Mouse (Mus musculus) heart, embryonic 14.5 days (tissue): ENCODE measurements around the gene H3f3a. TPM values are rescaled to one million over a fixed set of nuclear protein-coding genes. Genes with fewer than 3 reads are reported as not detected.

Source experiments
- ATAC-seq: fragments of 200-750 bp; cut with Nextera tagmentation; 2 replicates; pipeline ENCODE4 v1.8.0; 2017; ENCODE audit warnings: low read depth, moderate TSS enrichment; ENCODE audit not compliant: insufficient number of reproducible peaks, insufficient read depth, low FRiP score
- H3K27ac ChIP-seq, 2 experiments: fragments of 200-500 bp in 1 of 2; fragments of 300-500 bp in 1 of 2; sonication (generic) in 1 of 2; replicated peaks in 1 of 2; 2 replicates each; pipeline ENCODE4 v1.5.1; 2012 to 2014; ENCODE audit warnings: low read depth in 2 of 2, low read length in 2 of 2, control low read depth in 1 of 2, mild to moderate bottlenecking in 1 of 2, mixed read lengths in 1 of 2; ENCODE audit not compliant: control insufficient read depth in 1 of 2, insufficient read depth in 1 of 2
- H3K27me3 ChIP-seq: fragments of 300-500 bp; sonication (generic); 2 replicates; pipeline ENCODE4 v1.6.1; 2014; ENCODE audit warnings: mild to moderate bottlenecking, low read length, control low read depth; ENCODE audit not compliant: control insufficient read depth, insufficient read depth
- H3K36me3 ChIP-seq: fragments of 300-500 bp; sonication (generic); 2 replicates; pipeline ENCODE4 v1.6.1; 2014; ENCODE audit warnings: mild to moderate bottlenecking, control low read depth, low read length, mixed read lengths; ENCODE audit not compliant: control insufficient read depth, insufficient read depth
- H3K4me1 ChIP-seq, 2 experiments: fragments of 200-500 bp in 1 of 2; fragments of 300-500 bp in 1 of 2; sonication (generic) in 1 of 2; 2 replicates each; pipeline ENCODE4 v1.6.1; 2012 to 2014; ENCODE audit warnings: low read length in 2 of 2, control low read depth in 1 of 2, mixed read lengths in 1 of 2; ENCODE audit not compliant: control insufficient read depth in 2 of 2, insufficient read depth in 2 of 2
- H3K4me2 ChIP-seq: fragments of 300-500 bp; sonication (generic); 2 replicates; pipeline ENCODE4 v1.6.1; 2014; ENCODE audit warnings: mild to moderate bottlenecking, low read length
- H3K4me3 ChIP-seq, 2 experiments: fragments of 200-500 bp in 1 of 2; fragments of 300-500 bp in 1 of 2; sonication (generic) in 1 of 2; 2 replicates each; pipeline ENCODE4 v1.5.1; 2012 to 2014; ENCODE audit warnings: low read length in 2 of 2, mild to moderate bottlenecking in 2 of 2, control low read depth in 1 of 2, low read depth in 1 of 2, moderate library complexity in 1 of 2; ENCODE audit not compliant: control insufficient read depth in 1 of 2, insufficient read depth in 1 of 2
- H3K9ac ChIP-seq: fragments of 300-500 bp; sonication (generic); 2 replicates; pipeline ENCODE4 v1.6.1; 2014; ENCODE audit warnings: mild to moderate bottlenecking, low read length
- H3K9me3 ChIP-seq: fragments of 300-500 bp; sonication (generic); 2 replicates; pipeline ENCODE4 v1.6.1; 2016; ENCODE audit warnings: low read length, control low read depth; ENCODE audit not compliant: control insufficient read depth
- WGBS: fragments of 180-500 bp; shearing (Covaris S2); extraction: QIAGEN DNeasy Blood & Tissue Kit; methylation state at CpG from one replicate; pipeline ENCODE4 v1.1.7; 2014; 5-methylcytosine and 5-hydroxymethylcytosine counted together
- polyA plus RNA-seq: library from polyadenylated mRNA; unstranded; fragments of >200 nt; fragmentation: Nextera tagmentation; extraction: Ambion mirVana; gene quantifications from 2 replicates; pipeline ENCODE4 v1.2.1, GENCODE M21; 2014

H3f3a gene
- polyA plus RNA-seq, 1 experiment from 2014 or later = 1,827 TPM

DNA sequence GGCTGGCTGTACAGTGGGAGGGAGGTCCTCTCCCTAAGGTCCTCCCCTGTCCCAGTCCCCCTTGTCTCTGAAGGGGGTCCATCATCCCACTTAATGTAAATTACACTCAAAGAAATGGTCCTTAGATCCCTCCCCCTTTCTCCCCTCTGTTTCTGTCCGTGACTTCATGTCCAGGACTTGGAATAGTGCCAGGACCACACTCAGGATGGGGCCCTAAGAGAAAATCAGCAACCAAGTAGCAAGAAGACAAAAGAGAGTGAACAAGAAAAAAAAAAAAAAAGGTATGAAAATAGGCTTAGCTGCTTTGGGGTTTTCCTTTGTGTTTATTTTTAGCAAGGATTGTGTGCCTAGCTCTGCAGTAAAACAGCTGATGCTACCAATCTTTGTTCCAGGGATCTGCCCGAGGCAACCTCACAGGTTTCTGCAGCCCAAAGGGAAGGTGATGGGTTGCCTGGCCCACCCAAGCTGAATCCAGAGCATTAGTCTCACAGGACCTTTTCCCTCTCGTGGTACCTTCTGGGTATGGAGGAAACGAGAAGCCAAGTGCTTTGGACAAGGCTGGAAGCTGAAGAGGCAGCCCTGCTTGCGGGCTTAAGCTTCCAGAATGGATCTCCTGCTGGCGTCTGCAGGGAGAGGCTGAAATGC, 37.8 kb downstream of the H3f3a start:
- peaks cover 18% of the 10 kb centered on the region in 2 experiments for H3K4me1 ChIP-seq
- H3K27me3 ChIP-seq = no peaks in the 10 kb centered on the region
- H3K4me3 ChIP-seq = no peak overlapping the region
- ATAC-seq = no peak
- peaks cover 4% of the 10 kb centered on the region for H3K9me3 ChIP-seq
- WGBS = 42% methylated on average over 6 of the region's 6 CpGs
- peak overlapping the region in 1 of 2 experiments; percentile 47; a peak in 2 of 4 replicates for H3K27ac ChIP-seq
- H3K9ac ChIP-seq = peak overlapping the region; percentile 21; the same call in 1 of the 2 replicates
- H3K4me2 ChIP-seq = peak overlapping the region; percentile 13; the same call in 1 of the 2 replicates
- H3K36me3 ChIP-seq = no peaks in the 10 kb centered on the region

DNA sequence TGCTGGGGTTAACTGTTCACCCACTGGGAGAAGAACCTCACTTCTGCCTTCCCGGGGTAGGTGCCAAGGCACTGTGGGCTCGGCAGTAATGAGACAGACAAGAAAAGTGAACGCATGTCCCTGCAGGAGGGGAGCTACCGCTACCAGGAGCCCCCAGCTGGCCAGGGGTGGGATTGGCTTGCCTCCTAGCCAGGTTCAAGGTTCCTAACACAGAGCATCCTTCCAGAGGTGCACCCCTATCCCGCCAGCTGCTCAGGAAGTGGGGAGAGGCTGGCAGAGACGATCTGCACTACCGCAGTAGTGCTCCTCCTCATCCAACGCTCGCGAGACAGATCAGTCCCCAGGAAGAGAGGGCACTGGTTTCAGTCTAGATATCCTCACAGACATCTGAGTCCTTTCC, 38.4 kb downstream of the H3f3a start:
- ATAC-seq = no peak
- no peak overlapping the region for H3K4me2 ChIP-seq
- H3K27ac ChIP-seq = no peak overlapping the region
- peaks cover 4% of the 10 kb centered on the region for H3K9me3 ChIP-seq
- no peak overlapping the region for H3K4me3 ChIP-seq
- WGBS = 78% methylated on average over 10 of the region's 10 CpGs
- H3K4me1 ChIP-seq = peaks cover 18% of the 10 kb centered on the region in 2 experiments
- H3K36me3 ChIP-seq = no peaks in the 10 kb centered on the region
- no peaks in the 10 kb centered on the region for H3K27me3 ChIP-seq
- no peak overlapping the region for H3K9ac ChIP-seq

DNA sequence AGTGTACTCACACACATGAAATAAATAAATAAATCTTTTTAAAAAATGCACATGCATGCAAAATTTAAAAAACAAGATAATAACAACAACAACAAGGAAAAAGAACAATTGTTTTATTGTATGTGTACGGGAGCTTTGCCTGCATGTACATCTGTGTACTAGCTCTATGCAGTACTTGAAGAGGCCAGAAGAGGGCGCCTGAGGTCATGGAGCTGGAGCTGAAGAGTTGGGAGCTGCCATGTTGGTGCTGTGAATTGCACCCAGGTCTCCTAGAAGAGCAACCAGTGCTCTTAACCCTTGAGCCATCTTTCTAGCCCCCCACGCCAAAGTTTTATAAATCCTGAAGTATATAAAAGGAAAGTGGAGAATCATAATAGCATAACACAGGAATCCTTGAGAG, 39.1 kb downstream of the H3f3a start:
- H3K27ac ChIP-seq = no peak overlapping the region
- H3K9me3 ChIP-seq = peaks cover 4% of the 10 kb centered on the region
- no peaks in the 10 kb centered on the region for H3K27me3 ChIP-seq
- no peak overlapping the region for H3K9ac ChIP-seq
- WGBS = 62% methylated on average over 3 of the region's 3 CpGs
- peaks cover 18% of the 10 kb centered on the region in 2 experiments for H3K4me1 ChIP-seq
- no peak overlapping the region for H3K4me2 ChIP-seq
- H3K36me3 ChIP-seq = no peaks in the 10 kb centered on the region
- ATAC-seq = no peak
- H3K4me3 ChIP-seq = no peak overlapping the region

DNA sequence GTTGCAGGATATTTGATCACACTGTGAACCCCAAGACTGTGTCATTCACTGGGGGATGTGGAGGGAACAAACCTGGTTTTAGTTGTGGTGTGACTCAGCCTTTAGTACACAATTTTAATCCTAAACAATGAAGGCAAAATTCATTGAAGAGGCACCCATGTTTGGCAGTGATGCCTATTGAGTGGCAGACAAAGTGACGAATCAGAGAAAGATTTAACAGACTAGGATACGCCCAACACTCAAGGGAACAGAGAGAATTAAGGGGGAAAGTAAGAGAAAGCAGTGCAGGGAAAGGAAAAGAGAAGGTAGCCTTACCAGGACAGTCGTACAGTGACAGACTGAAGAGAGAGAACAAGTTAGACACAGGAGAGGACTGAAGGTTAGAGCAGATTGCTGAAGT, 41.5 kb downstream of the H3f3a start:
- H3K27ac ChIP-seq = no peak overlapping the region
- peaks cover 21 to 29% of the 10 kb centered on the region in 2 experiments for H3K4me1 ChIP-seq
- H3K36me3 ChIP-seq = no peaks in the 10 kb centered on the region
- 92% methylated on average over 3 of the region's 3 CpGs for WGBS
- H3K4me3 ChIP-seq = no peak overlapping the region
- no peak overlapping the region for H3K9ac ChIP-seq
- no peak for ATAC-seq
- H3K27me3 ChIP-seq = no peaks in the 10 kb centered on the region
- H3K9me3 ChIP-seq = peaks cover 4% of the 10 kb centered on the region
- H3K4me2 ChIP-seq = no peak overlapping the region

DNA sequence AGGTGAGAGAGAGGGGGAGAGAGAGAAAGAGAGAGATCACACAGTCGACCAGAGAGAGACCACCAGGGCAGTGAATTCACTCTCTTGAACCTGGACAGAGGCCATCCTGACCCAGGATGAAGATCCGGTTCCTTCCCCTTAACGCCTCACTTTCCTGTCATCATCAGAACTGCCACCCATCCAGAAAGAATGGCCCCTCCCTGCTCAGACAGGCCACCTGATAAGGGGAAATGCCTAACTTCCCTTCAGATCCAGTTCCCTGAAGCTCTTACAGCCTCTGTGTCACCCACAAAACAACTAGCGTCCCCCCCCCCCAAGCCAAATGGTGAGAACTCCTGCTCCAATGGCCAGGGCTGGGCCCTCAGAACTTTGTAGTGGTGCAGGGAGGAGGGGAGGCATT, 42.0 kb downstream of the H3f3a start:
- Histone ChIP-seq H3K9ac (no peak overlapping the region), H3K36me3 (no peaks in the 10 kb centered on the region), H3K4me1 (peaks cover 19 to 26% of the 10 kb centered on the region in 2 experiments), H3K4me3 (no peak overlapping the region), H3K9me3 (peaks cover 4% of the 10 kb centered on the region), H3K4me2 (no peak overlapping the region), H3K27me3 (no peaks in the 10 kb centered on the region), H3K27ac (no peak overlapping the region)
- WGBS = 40% methylated on average over 4 of the region's 4 CpGs
- ATAC-seq = no peak

DNA sequence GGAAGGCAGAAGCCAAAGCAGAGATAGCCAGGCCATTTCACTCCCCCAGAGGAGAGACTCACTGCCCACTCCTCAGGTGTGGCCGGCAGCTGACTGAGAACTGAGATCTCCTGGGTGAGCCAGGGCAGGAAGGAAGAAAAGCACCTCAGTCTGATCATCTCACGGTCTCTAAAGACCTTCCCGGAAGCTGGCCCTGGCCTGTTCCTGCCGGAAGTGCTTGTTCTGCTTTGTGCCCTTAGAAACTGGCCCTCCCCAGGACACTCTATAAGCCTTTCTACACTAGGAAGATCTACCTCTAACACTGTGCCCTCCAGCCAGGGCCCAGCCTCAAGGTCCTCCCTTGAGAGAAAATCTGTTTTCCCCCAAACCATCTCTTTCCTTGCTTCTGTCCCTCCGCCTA, 42.4 kb downstream of the H3f3a start:
- 71% methylated on average over 5 of the region's 5 CpGs for WGBS
- Histone ChIP-seq H3K36me3 (no peaks in the 10 kb centered on the region), H3K9me3 (peaks cover 4% of the 10 kb centered on the region), H3K4me2 (no peak overlapping the region), H3K27me3 (no peaks in the 10 kb centered on the region), H3K4me1 (peaks cover 16 to 22% of the 10 kb centered on the region in 2 experiments), H3K9ac (no peak overlapping the region), H3K27ac (no peak overlapping the region), H3K4me3 (no peak overlapping the region)
- ATAC-seq = no peak

DNA sequence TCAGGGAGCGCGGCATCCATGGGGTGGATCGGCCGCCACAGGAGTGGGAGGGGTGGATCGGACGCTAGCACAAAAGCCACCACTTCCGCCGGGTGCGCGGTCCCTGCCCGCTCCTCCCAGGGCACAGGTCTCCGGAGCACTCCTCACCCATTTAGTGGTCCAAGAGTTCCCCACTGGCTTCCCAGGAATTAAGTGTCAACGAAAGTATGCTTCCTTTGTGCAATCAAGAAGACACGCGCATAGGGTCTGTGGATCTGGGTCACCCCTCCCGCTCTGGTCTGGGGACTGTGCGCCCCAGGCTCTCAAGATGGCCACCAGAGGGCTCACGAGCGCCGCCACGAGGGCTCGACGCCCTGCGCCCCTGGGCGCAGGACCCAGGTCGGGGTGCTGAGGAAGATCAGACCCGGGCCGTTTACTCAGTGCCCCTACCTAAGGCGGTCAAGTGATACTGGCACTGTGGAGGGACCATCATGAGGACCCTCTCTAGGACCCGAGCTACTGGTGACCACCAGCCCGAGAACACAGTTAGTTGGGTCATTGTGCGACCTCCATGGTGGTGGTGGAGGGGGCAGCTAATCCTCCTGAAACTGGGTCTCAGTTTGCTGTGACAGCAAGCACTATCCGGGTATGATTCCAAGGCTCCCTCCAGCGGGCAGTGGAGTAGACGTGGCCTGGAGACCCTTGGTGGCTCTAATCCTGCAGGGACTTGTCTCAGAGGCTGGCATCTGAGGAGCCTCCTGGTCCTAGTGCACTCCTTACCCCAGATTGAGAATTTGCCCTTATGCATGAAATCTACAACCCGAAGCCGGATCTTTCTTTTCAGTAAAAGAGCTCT, 45.2 kb downstream of the H3f3a start:
- Histone ChIP-seq H3K9ac (peak overlapping the region; percentile 84), H3K4me1 (peaks cover 8 to 15% of the 10 kb centered on the region in 2 experiments; a peak in 2 of 4 replicates), H3K27me3 (peaks cover 2% of the 10 kb centered on the region; the same call in 1 of the 2 replicates), H3K4me2 (peak overlapping the region; percentile 80), H3K36me3 (no peaks in the 10 kb centered on the region), H3K27ac (peak overlapping the region; percentile 41 to 71), H3K9me3 (no peaks in the 10 kb centered on the region), H3K4me3 (peak overlapping the region; percentile 57 to 59)
- peak; percentile 82 for ATAC-seq
- WGBS = 3% methylated on average over 37 of the region's 37 CpGs
